Mouse (Mus musculus) G1E (cell line): ENCODE measurements around the gene Ralgps1. TPM values are rescaled to one million over a fixed set of nuclear protein-coding genes. Genes with fewer than 3 reads are reported as not detected.

ENCODE experiments used
- ATAC-seq: 2 replicates; pipeline ENCODE4 v1.8.0; 2016; ENCODE audit warnings: mild to moderate bottlenecking; ENCODE audit not compliant: insufficient number of reproducible peaks, poor library complexity, low FRiP score, severe bottlenecking; ENCODE audit errors: extremely low read depth
- DNase-seq: peaks from one replicate; pipeline ENCODE4 v3.0.0; 2012; ENCODE audit warnings: low spot score
- H3K27me3 ChIP-seq: 2 replicates; pipeline ENCODE4 v1.6.1; 2012; ENCODE audit warnings: mild to moderate bottlenecking, low read length, inconsistent platforms; ENCODE audit not compliant: insufficient read depth
- H3K36me3 ChIP-seq: replicated peaks from 2 replicates; pipeline ENCODE3; 2012; ENCODE audit warnings: mild to moderate bottlenecking, inconsistent platforms
- H3K4me1 ChIP-seq: 2 replicates; pipeline ENCODE4 v1.6.1; 2012; ENCODE audit warnings: low read depth, low read length, inconsistent platforms, mixed read lengths; ENCODE audit not compliant: insufficient read depth
- H3K4me3 ChIP-seq: 2 replicates; pipeline ENCODE4 v1.5.1; 2012; ENCODE audit warnings: low read depth, mild to moderate bottlenecking, inconsistent platforms, low read length, moderate library complexity, mixed read lengths
- H3K9me3 ChIP-seq: replicated peaks from 2 replicates; pipeline ENCODE4 v1.6.1; 2012; ENCODE audit warnings: inconsistent platforms
- CTCF ChIP-seq: IDR thresholded peaks from 2 replicates; pipeline ENCODE4 v1.5.1; 2012; ENCODE audit warnings: low read depth, low read length, inconsistent platforms, mixed read lengths
- GATA1 ChIP-seq: IDR thresholded peaks from 2 replicates; pipeline ENCODE4 v1.6.1; 2012; ENCODE audit warnings: borderline replicate concordance, low read length, inconsistent platforms, mixed read lengths
- GATA2 ChIP-seq: IDR thresholded peaks from 2 replicates; pipeline ENCODE4 v1.6.1; 2012; ENCODE audit warnings: low read depth, low read length, inconsistent platforms, borderline replicate concordance
- POLR2AphosphoS5 ChIP-seq: IDR thresholded peaks from 2 replicates; pipeline ENCODE4 v1.6.1; 2012; ENCODE audit warnings: low read depth, low read length, inconsistent platforms; ENCODE audit not compliant: insufficient replicate concordance
- TAL1 ChIP-seq: conservative IDR thresholded peaks from 2 replicates; pipeline ENCODE4 v1.6.1; 2012; ENCODE audit warnings: low read depth, low read length, inconsistent platforms, mixed read lengths
- polyA plus RNA-seq: library from polyadenylated mRNA; stranded (reverse); fragments of >175 nt; gene quantifications from 2 replicates; pipeline ENCODE4 v1.2.3, GENCODE M21; 2012
- total RNA-seq, 2 experiments: library from RNA; stranded (forward) in 1 of 2; stranded (reverse) in 1 of 2; fragments of 200-1000 nt in 1 of 2; fragments of >200 nt in 1 of 2; fragmentation: Nextera tagmentation in 1 of 2; gene quantifications; 2 replicates each; pipeline ENCODE4 v1.2.3; 2014 to 2017

Gene Ralgps1
- total and polyA plus RNA-seq, 3 experiments = 1.8 to 6.4 (median 3.4) TPM

DNA sequence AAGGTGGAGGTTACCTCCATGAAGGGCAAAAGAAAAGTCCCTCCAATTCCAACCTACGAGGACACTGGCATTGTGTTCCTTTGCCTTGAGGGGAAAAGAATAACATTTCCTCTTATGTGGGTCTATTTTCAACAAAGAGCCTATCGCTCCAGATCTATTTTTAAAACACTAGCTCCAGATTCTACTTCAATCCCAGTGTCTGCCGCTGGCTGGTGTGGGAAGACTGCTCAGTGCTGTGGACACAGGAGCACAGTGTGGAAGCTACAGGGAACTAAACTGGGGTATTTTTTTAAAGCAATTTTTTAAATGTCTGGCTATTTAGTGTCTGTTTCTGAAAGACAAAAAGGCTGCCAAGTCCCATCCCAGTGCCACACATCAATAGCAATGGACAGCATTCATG lies 105.5 kb downstream of the Ralgps1 start:
- DNase-seq (no peak), ATAC-seq (no peak)
- H3K27me3 ChIP-seq = no peaks in the 10 kb centered on the region
- H3K4me3 ChIP-seq = no peak overlapping the region
- no peaks in the 10 kb centered on the region for H3K9me3 ChIP-seq
- TF ChIP-seq TAL1 = no peak
- no peak for TF ChIP-seq POLR2AphosphoS5
- no peak for TF ChIP-seq GATA2
- TF ChIP-seq GATA1 = no peak
- no peak for TF ChIP-seq CTCF
- H3K36me3 ChIP-seq = peaks cover 9% of the 10 kb centered on the region
- H3K4me1 ChIP-seq = no peaks in the 10 kb centered on the region

DNA sequence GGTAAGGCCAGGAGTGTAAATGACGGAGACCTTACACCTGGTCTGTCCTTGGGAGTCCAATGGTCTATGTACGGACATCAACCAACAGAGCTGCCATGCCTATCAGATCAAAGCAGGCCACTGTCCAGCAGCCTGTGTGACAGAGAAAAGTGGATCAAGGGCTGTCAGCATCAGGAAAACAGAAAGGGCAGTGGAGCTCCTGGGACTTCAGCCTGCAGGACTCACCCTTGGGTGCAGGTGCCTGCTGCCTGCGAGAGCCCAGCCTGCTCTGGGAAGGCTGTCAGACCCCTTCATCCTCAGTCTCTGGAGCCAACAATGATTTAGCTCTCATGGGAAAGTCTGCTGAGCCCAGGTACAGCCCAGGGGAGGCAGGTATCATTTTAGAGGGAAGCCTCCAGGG lies 109.8 kb downstream of the Ralgps1 start:
- H3K9me3 ChIP-seq = no peaks in the 10 kb centered on the region
- H3K4me1 ChIP-seq = peaks cover 10% of the 10 kb centered on the region
- no peak for TF ChIP-seq POLR2AphosphoS5
- no peak for TF ChIP-seq GATA1
- TF ChIP-seq GATA2 = no peak
- no peak for TF ChIP-seq TAL1
- TF ChIP-seq CTCF = no peak
- H3K4me3 ChIP-seq = no peak overlapping the region
- H3K36me3 ChIP-seq = peaks cover 6% of the 10 kb centered on the region
- no peaks in the 10 kb centered on the region for H3K27me3 ChIP-seq
- DNase-seq (no peak), ATAC-seq (no peak)

DNA sequence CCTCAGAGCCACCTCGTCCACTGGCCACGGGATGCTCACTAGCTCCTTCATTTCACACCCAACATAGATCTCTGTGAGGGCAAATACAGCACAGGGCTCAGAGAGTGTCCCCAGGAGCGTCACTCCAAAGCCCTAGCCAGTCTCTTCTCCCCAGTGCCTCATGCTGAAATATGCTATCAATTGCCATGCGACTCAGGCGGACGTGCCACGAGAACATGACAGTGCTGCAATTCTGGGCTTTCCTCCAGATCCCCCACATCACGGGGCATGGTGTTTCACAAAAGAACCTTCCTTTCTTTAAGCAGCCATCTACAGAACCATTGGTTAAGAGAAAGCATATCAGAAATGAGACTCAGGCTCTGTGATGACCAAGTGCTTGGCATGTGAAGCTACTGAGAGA lies 110.5 kb downstream of the Ralgps1 start:
- no peaks in the 10 kb centered on the region for H3K9me3 ChIP-seq
- peaks cover 12% of the 10 kb centered on the region for H3K4me1 ChIP-seq
- TF ChIP-seq GATA2 (no peak), TAL1 (no peak), CTCF (no peak), GATA1 (no peak), POLR2AphosphoS5 (no peak)
- DNase-seq (no peak), ATAC-seq (no peak)
- no peak overlapping the region for H3K4me3 ChIP-seq
- H3K36me3 ChIP-seq = peaks cover 8% of the 10 kb centered on the region
- H3K27me3 ChIP-seq = no peaks in the 10 kb centered on the region

DNA sequence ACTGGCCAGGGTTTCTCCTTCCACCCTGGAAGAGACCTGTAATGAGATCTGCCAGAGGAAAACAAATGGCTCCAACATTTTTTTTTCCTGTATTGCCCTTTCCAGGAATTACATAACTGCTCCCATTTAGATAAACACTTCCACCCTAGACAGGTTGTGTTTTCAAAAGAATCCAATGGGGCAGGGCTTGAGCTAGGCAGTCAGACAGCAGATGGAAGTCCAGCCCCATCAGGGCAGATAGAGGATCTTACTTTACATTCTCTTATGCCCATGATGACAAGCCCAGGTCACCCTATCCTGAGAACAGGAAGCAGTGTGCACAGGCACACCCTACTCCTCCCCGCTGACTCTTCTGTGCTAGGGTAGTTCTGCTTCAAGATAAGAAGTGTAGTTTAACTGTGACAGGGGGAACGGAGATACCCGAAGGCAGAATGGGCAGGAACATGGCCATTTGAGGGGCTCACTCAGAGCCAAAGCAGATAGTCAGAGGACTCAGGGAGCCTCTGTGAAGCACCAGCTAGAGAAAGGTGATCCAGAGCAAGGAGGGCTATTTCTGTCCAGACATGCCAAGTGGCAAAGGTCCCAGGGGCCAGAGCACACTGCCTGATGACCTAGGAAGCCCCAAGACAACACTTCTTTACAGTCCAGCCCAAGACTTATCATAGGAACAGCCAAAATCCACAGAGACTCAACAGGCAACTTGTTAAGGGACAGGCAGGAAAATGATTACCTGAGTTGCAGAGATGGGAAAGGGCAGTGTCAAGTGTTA lies 114.3 kb downstream of the Ralgps1 start:
- no peak for TF ChIP-seq CTCF
- no peak for TF ChIP-seq POLR2AphosphoS5
- TF ChIP-seq GATA1 = no peak
- TF ChIP-seq GATA2 = no peak
- TF ChIP-seq TAL1 = no peak
- Histone ChIP-seq H3K36me3 (peaks cover 11% of the 10 kb centered on the region), H3K4me1 (peaks cover 12% of the 10 kb centered on the region), H3K27me3 (no peaks in the 10 kb centered on the region), H3K9me3 (no peaks in the 10 kb centered on the region), H3K4me3 (no peak overlapping the region)
- DNase-seq = peak; percentile 38
- ATAC-seq = peak; percentile 85

DNA sequence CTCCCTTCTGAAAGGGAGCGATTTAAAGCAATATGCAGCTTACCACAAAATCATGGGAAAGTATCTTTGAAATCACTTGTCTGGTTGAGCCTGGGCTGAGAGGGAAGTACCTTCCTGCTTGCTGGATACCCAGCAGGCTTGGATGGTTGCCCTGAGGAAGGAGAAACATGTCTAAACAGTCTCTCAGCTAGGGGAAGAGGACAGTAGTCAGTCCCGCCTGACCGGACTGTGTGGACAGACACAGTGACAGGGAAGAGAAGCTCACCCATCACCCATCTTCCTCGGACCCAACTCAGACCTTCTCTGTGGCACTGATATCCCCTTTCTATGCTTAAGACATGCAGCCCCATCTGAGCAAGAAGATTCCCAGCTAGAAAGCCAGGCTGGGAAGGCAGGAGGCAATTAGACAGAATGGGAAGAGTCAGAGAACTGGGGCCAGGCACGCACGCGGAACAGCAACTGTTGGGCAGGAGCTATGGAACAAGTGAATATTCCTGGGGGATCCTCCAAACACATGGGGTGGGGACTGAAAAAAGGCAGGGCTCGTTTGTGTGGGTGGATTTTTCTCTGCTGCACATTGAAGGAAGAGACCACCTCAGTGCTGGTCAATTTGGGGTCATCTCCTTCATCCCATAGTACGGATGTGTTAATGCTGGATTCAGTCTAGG lies 116.8 kb downstream of the Ralgps1 start:
- no peaks in the 10 kb centered on the region for H3K9me3 ChIP-seq
- DNase-seq (no peak), ATAC-seq (no peak)
- H3K36me3 ChIP-seq = peaks cover 6% of the 10 kb centered on the region
- no peak overlapping the region for H3K4me3 ChIP-seq
- peaks cover 12% of the 10 kb centered on the region for H3K4me1 ChIP-seq
- no peaks in the 10 kb centered on the region for H3K27me3 ChIP-seq
- no peak for TF ChIP-seq GATA1
- TF ChIP-seq CTCF = no peak
- TF ChIP-seq POLR2AphosphoS5 = no peak
- TF ChIP-seq TAL1 = no peak
- TF ChIP-seq GATA2 = no peak

DNA sequence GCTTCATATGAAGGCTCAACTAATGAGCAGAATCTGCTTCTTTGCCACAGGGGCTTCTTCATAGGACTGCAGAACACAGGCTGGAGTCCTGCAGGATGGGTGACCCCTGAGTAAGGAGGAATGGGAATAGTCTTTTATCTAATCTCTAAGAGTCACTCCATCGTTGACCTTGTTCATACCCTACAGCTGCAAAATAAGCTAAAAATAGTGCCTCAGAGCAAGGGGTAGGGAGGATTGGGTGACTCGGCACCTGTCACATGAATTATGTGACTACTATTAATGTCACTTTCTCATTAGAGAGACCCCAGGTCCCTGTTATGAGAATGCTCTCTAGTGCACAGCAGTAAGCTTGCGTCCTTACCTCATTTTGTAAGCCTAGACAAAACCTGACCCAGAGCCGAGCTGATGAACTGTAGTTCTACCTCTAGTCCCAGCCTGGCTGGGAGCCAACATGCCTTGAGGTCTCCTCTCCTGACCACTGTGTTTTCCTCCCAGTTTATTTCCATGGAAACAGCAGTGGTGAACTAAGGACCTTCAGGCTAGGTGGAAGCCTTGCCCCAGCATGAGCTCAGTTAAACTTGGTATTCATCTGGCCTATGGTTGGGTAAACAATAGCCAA lies 117.6 kb downstream of the Ralgps1 start:
- TF ChIP-seq TAL1 = no peak
- TF ChIP-seq POLR2AphosphoS5 = no peak
- TF ChIP-seq CTCF = no peak
- TF ChIP-seq GATA1 = no peak
- TF ChIP-seq GATA2 = no peak
- Histone ChIP-seq H3K4me3 (no peak overlapping the region), H3K9me3 (no peaks in the 10 kb centered on the region), H3K36me3 (peaks cover 10% of the 10 kb centered on the region), H3K27me3 (no peaks in the 10 kb centered on the region), H3K4me1 (peaks cover 12% of the 10 kb centered on the region)
- DNase-seq = no peak
- no peak for ATAC-seq
